Mouse (Mus musculus) adrenal gland, adult 8-10 months (tissue): Measurements from ENCODE around the gene Ttc4. TPM values are rescaled to one million over a fixed set of nuclear protein-coding genes. Genes with fewer than 3 reads are reported as not detected.

Source experiments
- DNase-seq: peaks from one replicate; pipeline ENCODE4 v3.0.0; 2022
- total RNA-seq, 4 experiments: library from RNA; stranded (reverse); gene quantifications; 2 replicates each; pipeline ENCODE4 v1.2.4; 2022

Gene Ttc4
- total RNA-seq, 4 experiments from 2014 or later, result 24.6 to 40.1 (median 29.1) TPM

DNA sequence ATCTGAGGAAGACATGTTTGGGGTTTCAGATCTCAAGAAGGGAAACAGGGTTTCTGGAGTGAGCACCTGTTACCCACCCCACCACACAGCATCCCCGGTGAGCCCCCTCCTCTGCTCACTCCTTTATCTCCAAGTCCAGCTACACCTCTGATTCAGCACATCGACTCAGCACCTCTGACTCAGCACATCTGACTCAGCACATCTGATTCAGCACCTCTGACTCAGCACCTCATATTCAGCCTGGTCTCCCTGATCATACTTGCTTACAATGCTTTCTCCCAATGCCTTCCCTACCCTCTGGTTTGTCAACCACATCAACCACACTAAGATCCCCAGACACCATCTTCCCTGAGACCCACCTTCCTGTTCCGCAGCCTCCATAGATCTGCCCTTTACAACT, 65.2 kb downstream of the Ttc4 start:
- peak; percentile 44 for DNase-seq

DNA sequence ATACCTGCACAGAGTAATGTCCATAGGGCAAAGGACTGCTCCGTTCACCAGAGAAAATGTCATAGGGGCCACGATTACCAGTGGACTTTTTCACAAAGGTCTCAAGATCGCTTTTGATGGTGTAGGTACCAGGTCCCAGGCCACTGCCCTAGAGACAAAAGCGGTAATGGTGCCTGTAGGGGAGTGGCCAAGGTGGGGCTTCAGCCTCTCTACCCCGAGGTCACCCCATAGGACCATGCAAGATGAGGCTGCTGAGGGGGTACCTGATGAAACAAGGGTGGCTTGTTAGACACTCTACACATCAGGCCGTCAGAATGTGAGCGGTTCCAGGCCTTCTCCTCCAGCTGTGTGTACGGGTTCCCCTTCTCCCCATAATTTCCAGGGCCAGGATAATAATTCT, 65.6 kb downstream of the Ttc4 start:
- DNase-seq, result no peak

Other genes with a start within 250 kb of the Ttc4 start
- under 1 TPM in 1 of 4 experiments, not detected in 3; 0.17 TPM for gene Pcsk9, start 214.6 kb downstream of the Ttc4 start, total RNA-seq
- gene Bsnd, start 186.7 kb downstream of the Ttc4 start, total RNA-seq, result under 1 TPM in 1 of 4 experiments, not detected in 3; 0.45 TPM
- 100 to 1,000 TPM in 2 of 4 experiments, 10 to 100 TPM in 2; 77.6 to 360 (median 221) TPM for gene Dhcr24, start 117.9 kb downstream of the Ttc4 start, total RNA-seq
- gene Lexm, start 61.7 kb downstream of the Ttc4 start, total RNA-seq, result not detected
- under 1 TPM in 1 of 4 experiments, not detected in 3; 0.10 TPM for gene Ttc22, start 56.5 kb downstream of the Ttc4 start, total RNA-seq
- 1 to 10 TPM; 5.7 to 9.5 (median 8.5) TPM for gene Pars2, start 27.9 kb downstream of the Ttc4 start, total RNA-seq
- gene Mroh7, start 52.0 kb upstream of the Ttc4 start, total RNA-seq, result 1 to 10 TPM; 1.0 to 5.1 (median 3.2) TPM
- under 1 TPM in 1 of 4 experiments, not detected in 3; 0.17 TPM for gene Fam151a, start 54.9 kb upstream of the Ttc4 start, total RNA-seq
- gene Acot11, start 126.1 kb upstream of the Ttc4 start, total RNA-seq, result 10 to 100 TPM in 3 of 4 experiments, 1 to 10 TPM in 1; 7.7 to 65.3 (median 27.8) TPM
- gene Ssbp3, start 231.8 kb upstream of the Ttc4 start, total RNA-seq, result 100 to 1,000 TPM in 2 of 4 experiments, 10 to 100 TPM in 2; 70.3 to 121 (median 101) TPM